Mouse (Mus musculus) hindbrain, embryonic 14.5 days (tissue): Measurements from ENCODE around the gene Kdm5a. TPM values are rescaled to one million over a fixed set of nuclear protein-coding genes. Genes with fewer than 3 reads are reported as not detected.

Source experiments
- ATAC-seq: fragments of 200-750 bp; cut with Nextera tagmentation; 2 replicates; pipeline ENCODE4 v1.8.0; 2017; ENCODE audit warnings: moderate number of reproducible peaks, mild to moderate bottlenecking, moderate TSS enrichment, moderate library complexity; ENCODE audit not compliant: low FRiP score
- DNase-seq: peaks from one replicate; pipeline ENCODE4 v3.0.0-alpha.2; 2015; ENCODE audit warnings: low spot score
- H3K27ac ChIP-seq: fragments of 300-500 bp; sonication (generic); 2 replicates; pipeline ENCODE4 v1.5.1; 2014; ENCODE audit warnings: mild to moderate bottlenecking, moderate library complexity
- H3K27me3 ChIP-seq: fragments of 300-500 bp; sonication (generic); 2 replicates; pipeline ENCODE4 v1.6.1; 2014; ENCODE audit warnings: mild to moderate bottlenecking, low read length, mixed read lengths; ENCODE audit not compliant: control insufficient read depth, insufficient read depth
- H3K36me3 ChIP-seq: fragments of 300-500 bp; sonication (generic); replicated peaks from 2 replicates; pipeline ENCODE4 v1.6.1; 2014; ENCODE audit not compliant: control insufficient read depth, insufficient read depth
- H3K4me1 ChIP-seq: fragments of 300-500 bp; sonication (generic); replicated peaks from 2 replicates; pipeline ENCODE4 v1.6.1; 2014; ENCODE audit warnings: antibody characterized with exemption, low read length, mixed read lengths; ENCODE audit not compliant: control insufficient read depth, insufficient read depth
- H3K4me2 ChIP-seq: fragments of 300-500 bp; sonication (generic); replicated peaks from 2 replicates; pipeline ENCODE4 v1.6.1; 2014; ENCODE audit warnings: mild to moderate bottlenecking, moderate library complexity
- H3K4me3 ChIP-seq: fragments of 300-500 bp; sonication (generic); replicated peaks from 2 replicates; pipeline ENCODE4 v1.5.1; 2014; ENCODE audit warnings: mild to moderate bottlenecking, low read length
- H3K9ac ChIP-seq: fragments of 300-500 bp; sonication (generic); 2 replicates; pipeline ENCODE4 v1.6.1; 2014
- H3K9me3 ChIP-seq: fragments of 300-500 bp; sonication (generic); 2 replicates; pipeline ENCODE4 v1.6.1; 2016; ENCODE audit warnings: low read length; ENCODE audit not compliant: control insufficient read depth
- WGBS: fragments of 180-500 bp; shearing (Covaris S2); extraction: QIAGEN DNeasy Blood & Tissue Kit; methylation state at CpG from one replicate; pipeline ENCODE4 v1.1.7; 2014; 5-methylcytosine and 5-hydroxymethylcytosine counted together
- polyA plus RNA-seq: library from polyadenylated mRNA; unstranded; fragments of >200 nt; fragmentation: Nextera tagmentation; extraction: Ambion mirVana; gene quantifications from 2 replicates; pipeline ENCODE4 v1.2.1, GENCODE M21; 2014

The Kdm5a gene
- polyA plus RNA-seq, 1 experiment from 2014 or later = 37.0 TPM

DNA sequence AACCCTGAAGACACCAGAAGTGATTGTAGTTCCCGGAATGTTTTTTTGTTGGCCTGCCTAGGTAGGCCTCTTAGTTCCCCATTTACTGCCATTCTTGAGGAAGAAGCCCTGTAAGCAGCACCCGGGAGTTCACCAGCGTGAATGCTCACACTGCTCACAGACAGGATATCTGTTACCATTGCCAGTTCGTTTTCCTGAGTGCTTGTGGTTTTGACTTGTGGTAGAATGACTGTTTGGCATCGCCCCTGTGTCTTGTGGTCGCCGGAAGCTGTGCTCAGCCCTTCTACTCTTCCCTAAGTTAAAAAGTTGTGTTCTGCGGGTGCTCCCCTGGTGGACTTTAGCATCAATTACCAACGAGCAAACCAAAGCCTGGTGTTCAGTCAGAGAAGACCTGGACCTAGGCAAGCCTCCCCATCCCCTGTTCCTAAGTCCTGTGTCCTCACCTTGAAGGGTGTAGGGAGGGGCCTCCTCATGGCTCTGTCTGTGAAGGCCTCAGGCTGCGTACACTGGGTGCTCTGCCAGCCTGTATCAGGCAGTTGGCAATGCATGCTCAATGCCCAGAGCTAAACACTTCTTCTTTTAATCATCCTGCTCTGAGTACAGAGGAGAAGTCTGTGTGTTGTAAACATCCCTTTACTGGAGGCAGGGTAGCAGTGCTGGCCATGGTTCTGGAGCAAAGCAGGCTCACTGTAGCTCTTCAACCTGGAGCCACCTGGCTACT, 102.8 kb downstream of the Kdm5a start:
- H3K9ac ChIP-seq = no peak overlapping the region
- no peaks in the 10 kb centered on the region for H3K36me3 ChIP-seq
- H3K27ac ChIP-seq = no peak overlapping the region
- no peak overlapping the region for H3K4me2 ChIP-seq
- peaks cover 29% of the 10 kb centered on the region for H3K27me3 ChIP-seq
- no peak overlapping the region for H3K4me3 ChIP-seq
- DNase-seq (no peak), ATAC-seq (no peak)
- WGBS = 83% methylated on average over 10 of the region's 10 CpGs
- no peaks in the 10 kb centered on the region for H3K9me3 ChIP-seq
- H3K4me1 ChIP-seq = peaks cover 9% of the 10 kb centered on the region; the same call in 1 of the 2 replicates

DNA sequence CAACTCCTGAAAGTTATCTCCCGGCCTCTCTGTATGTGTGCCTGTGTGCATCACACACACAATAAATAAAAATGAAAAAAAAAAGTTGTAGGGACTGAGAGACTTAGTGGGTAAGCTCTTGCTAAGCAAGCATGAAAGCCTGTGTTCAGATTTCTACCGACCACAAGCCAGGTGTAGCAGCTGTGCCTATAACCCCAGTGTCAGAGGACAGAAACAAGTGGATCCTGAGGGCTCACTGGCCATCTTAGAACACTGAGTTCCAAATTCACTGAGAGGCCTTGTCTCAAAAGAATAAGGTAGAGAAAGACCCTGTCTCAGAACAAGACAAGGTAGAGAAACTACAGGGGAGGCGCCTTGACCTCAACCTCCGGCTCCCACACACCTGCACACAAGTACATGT, 104.3 kb downstream of the Kdm5a start:
- peaks cover 24% of the 10 kb centered on the region for H3K4me1 ChIP-seq
- DNase-seq (no peak), ATAC-seq (no peak)
- H3K9ac ChIP-seq = no peak overlapping the region
- no peak overlapping the region for H3K27ac ChIP-seq
- peaks cover 21% of the 10 kb centered on the region for H3K27me3 ChIP-seq
- H3K36me3 ChIP-seq = no peaks in the 10 kb centered on the region
- no peak overlapping the region for H3K4me2 ChIP-seq
- H3K4me3 ChIP-seq = no peak overlapping the region
- no peaks in the 10 kb centered on the region for H3K9me3 ChIP-seq
- WGBS = 94% methylated on average over 4 of the region's 4 CpGs

DNA sequence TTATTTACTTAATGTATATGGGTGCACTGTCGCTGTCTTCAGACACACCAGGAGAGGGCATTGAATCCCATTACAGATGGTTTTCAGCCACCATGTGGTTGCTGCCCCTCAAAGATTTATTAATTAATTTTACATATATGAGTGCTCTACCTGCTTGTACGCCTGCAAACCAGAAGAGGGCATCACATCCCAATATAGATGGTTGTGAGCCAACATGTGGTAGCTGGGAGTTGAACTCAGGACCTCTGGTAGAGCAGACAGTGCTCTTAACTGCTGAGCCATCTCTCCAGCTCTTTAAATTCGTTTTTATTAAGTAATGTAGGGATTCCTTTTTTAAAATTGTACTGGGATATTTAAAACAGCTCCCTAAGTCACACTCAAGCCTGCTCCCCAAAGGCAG, 105.3 kb downstream of the Kdm5a start:
- no peak overlapping the region for H3K27ac ChIP-seq
- H3K4me1 ChIP-seq = peaks cover 20% of the 10 kb centered on the region
- 69% methylated on average over 3 of the region's 3 CpGs for WGBS

DNA sequence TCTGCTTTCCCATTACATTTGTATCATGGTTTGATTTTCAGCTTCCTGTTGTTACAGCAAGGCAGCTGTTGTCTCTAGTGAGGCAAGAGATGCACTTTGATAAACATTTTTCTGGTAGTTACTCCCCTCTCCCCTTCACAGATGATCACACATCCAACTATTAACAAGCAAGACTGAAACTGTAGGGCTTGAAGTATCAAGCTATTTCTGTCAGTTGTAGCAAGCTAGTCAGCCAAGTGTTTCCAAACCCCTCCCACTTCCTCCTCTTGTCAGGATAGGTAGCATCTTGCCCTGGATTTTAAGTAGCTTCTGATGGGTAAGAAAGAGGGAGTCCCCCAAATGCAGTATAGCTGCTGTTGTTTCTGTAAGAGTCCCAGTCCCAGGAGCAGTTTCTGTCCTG, 105.8 kb downstream of the Kdm5a start:
- H3K27ac ChIP-seq = no peak overlapping the region
- no peaks in the 10 kb centered on the region for H3K9me3 ChIP-seq

More for the DNA sequence above, 105.3 kb downstream of the Kdm5a start:
- no peaks in the 10 kb centered on the region for H3K36me3 ChIP-seq
- H3K9me3 ChIP-seq = no peaks in the 10 kb centered on the region
- no peak for DNase-seq
- H3K9ac ChIP-seq = no peak overlapping the region
- no peak for ATAC-seq
- no peak overlapping the region for H3K4me2 ChIP-seq
- H3K27me3 ChIP-seq = peaks cover 12% of the 10 kb centered on the region
- no peak overlapping the region for H3K4me3 ChIP-seq

DNA sequence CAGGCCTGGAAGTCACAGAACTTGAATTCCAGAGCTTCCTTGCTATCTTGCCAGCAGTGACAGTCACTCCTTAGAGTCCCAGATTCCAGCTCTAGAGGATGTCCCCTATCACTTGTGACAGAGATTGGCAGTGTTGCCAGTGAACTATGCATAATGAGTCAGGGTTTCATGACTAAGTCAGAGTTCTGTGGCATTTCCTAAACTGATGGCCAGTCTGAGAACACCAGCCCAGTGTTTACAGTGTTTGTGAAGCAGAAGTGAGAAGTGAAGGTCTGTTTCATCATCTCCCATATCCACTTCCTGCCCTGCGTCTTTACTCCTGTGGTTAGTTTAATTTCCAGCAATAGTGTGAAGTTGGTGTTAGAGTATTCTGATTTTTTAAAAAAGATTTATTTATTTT, 106.7 kb downstream of the Kdm5a start:
- Histone ChIP-seq H3K4me1 (peaks cover 20% of the 10 kb centered on the region), H3K4me3 (no peak overlapping the region), H3K9me3 (no peaks in the 10 kb centered on the region), H3K4me2 (no peak overlapping the region), H3K27me3 (no peaks in the 10 kb centered on the region), H3K27ac (no peak overlapping the region), H3K36me3 (no peaks in the 10 kb centered on the region), H3K9ac (no peak overlapping the region)
- ATAC-seq (no peak), DNase-seq (no peak)
- 88% methylated on average over 1 of the region's 1 CpGs for WGBS

More for the DNA sequence above, 105.8 kb downstream of the Kdm5a start:
- Histone ChIP-seq H3K27me3 (peaks cover 7% of the 10 kb centered on the region), H3K4me2 (no peak overlapping the region), H3K9ac (no peak overlapping the region), H3K36me3 (no peaks in the 10 kb centered on the region), H3K4me1 (peaks cover 20% of the 10 kb centered on the region), H3K4me3 (no peak overlapping the region)
- ATAC-seq (no peak), DNase-seq (no peak)

DNA sequence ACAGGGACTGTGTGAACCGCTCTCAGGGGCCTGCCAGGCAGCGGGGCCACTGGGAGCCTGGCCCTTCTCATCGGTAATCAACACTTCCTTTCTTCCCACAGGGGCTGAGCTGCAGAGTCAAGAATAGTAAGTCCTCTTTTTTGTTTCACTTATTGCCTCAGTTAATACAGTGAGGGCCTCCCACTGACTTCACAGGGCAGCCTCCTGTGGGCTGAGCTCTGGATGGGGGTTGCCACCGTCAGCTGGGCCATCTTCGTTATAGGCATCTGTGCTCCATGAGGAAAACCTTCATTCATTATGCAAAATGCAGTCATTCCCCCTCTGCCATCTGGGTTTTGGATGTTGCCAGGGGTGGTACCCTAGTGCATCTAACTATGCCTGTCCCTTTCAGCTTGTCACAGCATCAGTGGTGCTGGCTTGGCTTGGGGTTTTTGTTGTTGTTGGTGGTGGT, 108.1 kb downstream of the Kdm5a start:
- Histone ChIP-seq H3K4me2 (no peak overlapping the region), H3K4me1 (peaks cover 20% of the 10 kb centered on the region), H3K4me3 (no peak overlapping the region), H3K27ac (peak overlapping the region; percentile 70), H3K27me3 (no peaks in the 10 kb centered on the region), H3K9me3 (no peaks in the 10 kb centered on the region), H3K9ac (peak overlapping the region; percentile 3; the same call in 1 of the 2 replicates), H3K36me3 (no peaks in the 10 kb centered on the region)
- peak; percentile 75 for ATAC-seq
- DNase-seq = peak; percentile 65
- WGBS = 0% methylated on average over 5 of the region's 5 CpGs

DNA sequence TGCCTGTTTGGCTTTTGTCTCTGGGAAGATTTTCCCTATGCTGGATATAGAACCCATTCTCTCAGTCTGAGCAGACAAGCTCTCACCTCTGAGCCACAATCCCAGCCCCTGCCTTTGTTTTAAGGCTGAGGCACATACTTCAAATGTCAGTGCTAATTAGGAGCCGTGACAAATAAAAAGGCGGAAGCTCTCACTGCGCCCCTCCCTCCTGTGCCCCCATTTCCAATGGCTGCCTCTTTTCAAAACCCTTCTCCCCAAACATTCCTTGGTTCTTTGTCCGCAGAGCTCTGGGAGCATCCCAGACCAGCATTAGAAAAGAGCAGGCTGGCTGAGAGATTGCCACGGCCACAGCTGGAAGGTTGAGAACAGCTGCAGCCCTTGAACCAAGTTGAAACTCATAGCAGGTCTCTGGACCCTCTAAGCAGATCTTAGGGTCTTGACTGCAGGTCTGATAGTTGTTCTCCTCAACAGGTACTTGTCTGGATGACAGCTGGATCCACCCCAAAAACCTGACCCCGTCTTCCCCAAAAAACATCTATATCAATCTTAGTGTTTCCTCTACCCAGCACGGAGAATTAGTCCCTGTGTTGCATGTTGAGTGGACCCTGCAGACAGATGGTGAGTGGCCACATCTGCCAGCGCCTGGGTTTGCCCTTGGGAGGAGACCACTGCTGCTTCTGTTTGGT, 108.7 kb downstream of the Kdm5a start:
- no peak for DNase-seq

DNA sequence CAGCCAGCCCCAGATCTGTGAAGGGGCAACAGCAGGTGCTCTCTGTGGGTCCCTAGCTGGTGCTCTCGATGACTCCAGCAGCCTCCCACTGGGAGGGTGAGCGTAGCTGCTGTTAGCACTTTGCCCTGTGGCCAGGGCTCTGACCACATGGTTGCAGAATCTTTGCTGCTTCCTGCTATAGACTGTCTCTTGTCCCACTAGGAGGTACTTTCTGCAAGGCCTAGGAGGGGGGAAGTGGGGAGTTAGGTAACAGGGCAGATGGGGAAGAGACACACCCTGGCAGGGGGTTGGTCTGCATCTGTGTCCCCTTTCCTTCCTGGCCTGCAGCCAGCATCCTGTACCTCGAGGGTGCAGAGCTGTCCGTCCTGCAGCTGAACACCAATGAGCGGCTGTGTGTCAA, 109.5 kb downstream of the Kdm5a start:
- Histone ChIP-seq H3K27me3 (no peaks in the 10 kb centered on the region), H3K9me3 (no peaks in the 10 kb centered on the region), H3K4me2 (no peak overlapping the region), H3K4me1 (peaks cover 20% of the 10 kb centered on the region), H3K4me3 (no peak overlapping the region), H3K9ac (no peak overlapping the region), H3K36me3 (no peaks in the 10 kb centered on the region), H3K27ac (peak overlapping the region; percentile 70)
- DNase-seq (no peak), ATAC-seq (peak; percentile 19)
- 21% methylated on average over 5 of the region's 5 CpGs for whole genome bisulfite sequencing

More for the DNA sequence above, 108.7 kb downstream of the Kdm5a start:
- no peaks in the 10 kb centered on the region for H3K36me3 ChIP-seq
- H3K9me3 ChIP-seq = no peaks in the 10 kb centered on the region
- no peak overlapping the region for H3K4me2 ChIP-seq
- H3K27ac ChIP-seq = peak overlapping the region; percentile 70
- peak overlapping the region; percentile 3; the same call in 1 of the 2 replicates for H3K9ac ChIP-seq
- 7% methylated on average over 8 of the region's 8 CpGs for WGBS
- ATAC-seq = peak; percentile 61
- H3K4me1 ChIP-seq = peaks cover 20% of the 10 kb centered on the region
- H3K27me3 ChIP-seq = no peaks in the 10 kb centered on the region
- H3K4me3 ChIP-seq = no peak overlapping the region

DNA sequence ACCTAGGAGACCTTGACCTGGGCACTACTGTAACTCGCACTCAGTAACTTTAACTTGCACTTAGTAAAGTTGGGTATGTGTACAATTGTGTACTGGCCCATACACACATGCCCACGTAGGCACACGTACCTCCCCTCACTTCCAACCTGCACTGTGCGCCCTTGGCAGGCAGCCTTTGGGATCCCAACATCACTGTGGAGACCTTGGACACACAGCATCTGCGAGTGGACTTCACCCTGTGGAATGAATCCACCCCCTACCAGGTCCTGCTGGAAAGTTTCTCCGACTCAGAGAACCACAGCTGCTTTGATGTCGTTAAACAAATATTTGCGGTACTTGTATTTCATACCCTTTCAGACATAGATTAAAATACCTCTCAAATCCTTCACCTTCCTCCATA, 111.4 kb downstream of the Kdm5a start:
- no peak overlapping the region for H3K9ac ChIP-seq
- ATAC-seq (no peak), DNase-seq (no peak)
- H3K27ac ChIP-seq = no peak overlapping the region
- H3K4me2 ChIP-seq = no peak overlapping the region
- H3K4me3 ChIP-seq = no peak overlapping the region
- H3K4me1 ChIP-seq = peaks cover 20% of the 10 kb centered on the region
- H3K9me3 ChIP-seq = no peaks in the 10 kb centered on the region
- H3K27me3 ChIP-seq = no peaks in the 10 kb centered on the region
- WGBS = 86% methylated on average over 8 of the region's 8 CpGs
- 0 out of 2 replicates have a peak, but pooled peaks cover 3% of the 10 kb centered on the region for H3K36me3 ChIP-seq
